In genomic region chr11:60706696-60707480, GRCm38 (mm10) we compare ENCODE assay signal across 10 mouse cellular contexts. TPM values are rescaled to one million over a fixed set of nuclear protein-coding genes. Genes with fewer than 3 reads are reported as not detected.
DNase-seq lines count a peak whose midpoint lies in the region; ATAC-seq lines count a peak whose summit lies in the region.
"Had no signal": no experiment of that assay in that cellular context is flagged by ENCODE, and none has a peak within 500 bp of the region (broad histone marks: within the 10 kb centered on the region; RNA-seq: fewer than 3 reads in every experiment).

No protein-coding gene starts in this region.

- H3K4me1 ChIP-seq in forebrain, embryonic 10.5 days = peaks cover 21% of the 10 kb centered on the region
- peaks cover 3% of the 10 kb centered on the region; the same call in 1 of the 2 replicates for H3K4me1 ChIP-seq in forebrain, embryonic 14.5 days (ENCODE audit: control insufficient read depth, insufficient read depth, low read length)
- H3K4me1 ChIP-seq in limb, embryonic 15.5 days = peaks cover 18% of the 10 kb centered on the region
- H3K4me1 ChIP-seq in limb, embryonic 10.5 days = peaks cover 13% of the 10 kb centered on the region
- H3K4me1 ChIP-seq in heart, embryonic 15.5 days (replicated peaks) = peaks cover 23% of the 10 kb centered on the region

- H3K9me3 ChIP-seq in forebrain, embryonic 10.5 days = no peaks in the 10 kb centered on the region
- H3K9me3 ChIP-seq in forebrain, embryonic 14.5 days (replicated peaks; ENCODE audit: control insufficient read depth, low read length) = no peaks in the 10 kb centered on the region
- no peaks in the 10 kb centered on the region for H3K9me3 ChIP-seq in limb, embryonic 15.5 days
- H3K9me3 ChIP-seq in limb, embryonic 10.5 days (replicated peaks) = no peaks in the 10 kb centered on the region
- H3K9me3 ChIP-seq in heart, embryonic 15.5 days (replicated peaks) = no peaks in the 10 kb centered on the region
- H3K9me3 ChIP-seq: hindbrain, embryonic 12.5 days had no signal

- WGBS in forebrain, embryonic 10.5 days = 90% methylated on average over 14 of the region's 14 CpGs
- WGBS in forebrain, embryonic 14.5 days = 87% methylated on average over 14 of the region's 14 CpGs
- 87% methylated on average over 14 of the region's 14 CpGs for WGBS in limb, embryonic 15.5 days
- 89% methylated on average over 14 of the region's 14 CpGs for WGBS in limb, embryonic 10.5 days
- WGBS in heart, embryonic 15.5 days = 77% methylated on average over 14 of the region's 14 CpGs

- peaks cover 100% of the 10 kb centered on the region for H3K36me3 ChIP-seq in forebrain, embryonic 10.5 days (replicated peaks)
- H3K36me3 ChIP-seq in forebrain, embryonic 14.5 days (ENCODE audit: control insufficient read depth, insufficient read depth, low read length) = peaks cover 83% of the 10 kb centered on the region
- H3K36me3 ChIP-seq in limb, embryonic 15.5 days = peaks cover 92% of the 10 kb centered on the region
- peaks cover 100% of the 10 kb centered on the region for H3K36me3 ChIP-seq in limb, embryonic 10.5 days
- H3K36me3 ChIP-seq in heart, embryonic 15.5 days = peaks cover 65% of the 10 kb centered on the region

- no peak overlapping the region for H3K9ac ChIP-seq in forebrain, embryonic 14.5 days (ENCODE audit: low read length)
- H3K9ac ChIP-seq in limb, embryonic 15.5 days = no peak overlapping the region
- no peak overlapping the region for H3K9ac ChIP-seq in heart, embryonic 15.5 days
- H3K9ac ChIP-seq: hindbrain, embryonic 12.5 days had no signal

- no peak overlapping the region for H3K4me2 ChIP-seq in forebrain, embryonic 14.5 days (ENCODE audit: low read length)
- H3K4me2 ChIP-seq in limb, embryonic 15.5 days = no peak overlapping the region
- no peak overlapping the region for H3K4me2 ChIP-seq in heart, embryonic 15.5 days
- H3K4me2 ChIP-seq: hindbrain, embryonic 12.5 days had no signal

- H3K4me3 ChIP-seq in forebrain, embryonic 10.5 days = 0 out of 2 replicates have a peak overlapping the region, but pooled peaks have one; percentile 14
- H3K4me3 ChIP-seq in forebrain, embryonic 14.5 days (ENCODE audit: low read depth, low read length) = no peak overlapping the region
- H3K4me3 ChIP-seq in limb, embryonic 15.5 days = no peak overlapping the region
- H3K4me3 ChIP-seq in limb, embryonic 10.5 days = no peak overlapping the region
- no peak overlapping the region for H3K4me3 ChIP-seq in heart, embryonic 15.5 days
- H3K4me3 ChIP-seq: hindbrain, embryonic 12.5 days had no signal

- DNase-seq in forebrain, embryonic 10.5 days (ENCODE audit: extremely low spot score, low spot score) = no peak
- DNase-seq in forebrain, embryonic 14.5 days (ENCODE audit: low spot score) = no peak
- DNase-seq in limb, embryonic 10.5 days (ENCODE audit: low spot score) = no peak
- peak; percentile 25 for DNase-seq in brain, adult 2 months (ENCODE audit: low read depth, low spot score)
- no peak for DNase-seq in ovary, adult 18-20 months (ENCODE audit: low spot score)

- no peaks in the 10 kb centered on the region for H3K27me3 ChIP-seq in forebrain, embryonic 10.5 days (ENCODE audit: poor library complexity, severe bottlenecking)
- H3K27me3 ChIP-seq in forebrain, embryonic 14.5 days (replicated peaks; ENCODE audit: control insufficient read depth, insufficient read depth, low read length) = no peaks in the 10 kb centered on the region
- no peaks in the 10 kb centered on the region for H3K27me3 ChIP-seq in limb, embryonic 15.5 days
- no peaks in the 10 kb centered on the region for H3K27me3 ChIP-seq in limb, embryonic 10.5 days (ENCODE audit: low read depth, poor library complexity, severe bottlenecking)
- H3K27me3 ChIP-seq in heart, embryonic 15.5 days = no peaks in the 10 kb centered on the region
- H3K27me3 ChIP-seq: CH12.LX; hindbrain, embryonic 12.5 days had no signal

- H3K27ac ChIP-seq in forebrain, embryonic 10.5 days = no peak overlapping the region
- H3K27ac ChIP-seq in forebrain, embryonic 14.5 days (ENCODE audit: low read depth, low read length) = no peak overlapping the region
- H3K27ac ChIP-seq in limb, embryonic 15.5 days = peak overlapping the region; percentile 28; the same call in 1 of the 2 replicates
- no peak overlapping the region for H3K27ac ChIP-seq in limb, embryonic 10.5 days
- peak overlapping the region; percentile 57; the same call in 1 of the 2 replicates for H3K27ac ChIP-seq in heart, embryonic 15.5 days
- H3K27ac ChIP-seq: hindbrain, embryonic 12.5 days had no signal

- ATAC-seq in forebrain, embryonic 14.5 days = no peak
- no peak; the same call in 1 of the 2 replicates for ATAC-seq in limb, embryonic 15.5 days (ENCODE audit: insufficient number of reproducible peaks, low FRiP score, low TSS enrichment, low read depth)
- ATAC-seq in heart, embryonic 15.5 days (replicated peaks; ENCODE audit: insufficient number of reproducible peaks, insufficient read depth, low FRiP score, low read depth) = no peak
- ATAC-seq in activated CD4-positive, CD25-positive, alpha-beta regulatory T cell, adult 4 months = no peak

RNA-seq across cellular contexts. Expression of gene Llgl1, which starts 7.4 kb away (rescaled TPM):
- 144 and 148 TPM in 2 replicates for polyA plus RNA-seq in forebrain, embryonic 10.5 days (2016; fragmentation: Nextera tagmentation; extraction: Ambion mirVana)
- 66.9 and 74.6 TPM in 2 replicates for polyA plus RNA-seq in forebrain, embryonic 14.5 days (2014; fragmentation: Nextera tagmentation; extraction: Ambion mirVana)
- 50.1 and 56.9 TPM in 2 replicates for polyA plus RNA-seq in limb, embryonic 15.5 days (2015; fragmentation: Nextera tagmentation; extraction: Ambion mirVana)
- 120 and 137 TPM in 2 replicates for polyA plus RNA-seq in limb, embryonic 10.5 days (2016; fragmentation: Nextera tagmentation; extraction: Ambion mirVana)
- polyA plus RNA-seq in heart, embryonic 15.5 days (2015; fragmentation: Nextera tagmentation; extraction: Ambion mirVana) = 25.2 and 35.4 TPM in 2 replicates
- polyA plus RNA-seq in activated CD4-positive, CD25-positive, alpha-beta regulatory T cell, adult 4 months (2017; shearing (Covaris generic)) = 10 to 100 TPM in 1 of 2 experiments, 1 to 10 TPM in 1; 6.2 to 10.4 TPM

RNA-seq across cellular contexts. Expression of gene Flii, which starts 20.2 kb away (rescaled TPM):
- polyA plus RNA-seq in forebrain, embryonic 10.5 days (2016; fragmentation: Nextera tagmentation; extraction: Ambion mirVana) = 77.6 and 84.1 TPM in 2 replicates
- polyA plus RNA-seq in forebrain, embryonic 14.5 days (2014; fragmentation: Nextera tagmentation; extraction: Ambion mirVana) = 53.0 and 59.3 TPM in 2 replicates
- 70.8 and 76.5 TPM in 2 replicates for polyA plus RNA-seq in limb, embryonic 15.5 days (2015; fragmentation: Nextera tagmentation; extraction: Ambion mirVana)
- polyA plus RNA-seq in limb, embryonic 10.5 days (2016; fragmentation: Nextera tagmentation; extraction: Ambion mirVana) = 71.1 and 77.7 TPM in 2 replicates
- polyA plus RNA-seq in heart, embryonic 15.5 days (2015; fragmentation: Nextera tagmentation; extraction: Ambion mirVana) = 66.3 and 85.1 TPM in 2 replicates
- 10 to 100 TPM; 65.2 to 84.7 TPM for polyA plus RNA-seq in activated CD4-positive, CD25-positive, alpha-beta regulatory T cell, adult 4 months (2017; shearing (Covaris generic))

RNA-seq across cellular contexts. Expression of gene Mief2, which starts 21.3 kb away (rescaled TPM):
- polyA plus RNA-seq in forebrain, embryonic 10.5 days (2016; fragmentation: Nextera tagmentation; extraction: Ambion mirVana) = 13.5 and 14.5 TPM in 2 replicates
- 20.5 and 20.7 TPM in 2 replicates for polyA plus RNA-seq in forebrain, embryonic 14.5 days (2014; fragmentation: Nextera tagmentation; extraction: Ambion mirVana)
- 15.1 and 16.8 TPM in 2 replicates for polyA plus RNA-seq in limb, embryonic 15.5 days (2015; fragmentation: Nextera tagmentation; extraction: Ambion mirVana)
- 15.2 and 18.2 TPM in 2 replicates for polyA plus RNA-seq in limb, embryonic 10.5 days (2016; fragmentation: Nextera tagmentation; extraction: Ambion mirVana)
- 16.5 and 18.1 TPM in 2 replicates for polyA plus RNA-seq in heart, embryonic 15.5 days (2015; fragmentation: Nextera tagmentation; extraction: Ambion mirVana)
- 10 to 100 TPM in 1 of 2 experiments, 1 to 10 TPM in 1; 9.9 to 12.0 TPM for polyA plus RNA-seq in activated CD4-positive, CD25-positive, alpha-beta regulatory T cell, adult 4 months (2017; shearing (Covaris generic))

Comparison
In these comparisons a context has a peak if more than half of its experiments do, and no peak if none do; other contexts are left out.
1. H3K27ac ChIP-seq: peak in limb, embryonic 15.5 days (single experiment) and heart, embryonic 15.5 days (single experiment); none in forebrain, embryonic 10.5 days (single experiment), forebrain, embryonic 14.5 days (single experiment) and limb, embryonic 10.5 days (single experiment).